Mouse (Mus musculus) gonadal fat pad, adult 2 months (tissue): ENCODE data around the gene 1700029I15Rik. TPM values are rescaled to one million over a fixed set of nuclear protein-coding genes. Genes with fewer than 3 reads are reported as not detected.

Experiments
- DNase-seq: peaks from one replicate; pipeline ENCODE4 v3.0.0-alpha.2; 2012; ENCODE audit warnings: low read depth
- polyA plus RNA-seq: library from polyadenylated mRNA; depleted of rRNA; stranded (reverse); fragments of >200 nt; gene quantifications from 2 replicates; pipeline ENCODE4 v1.2.3, GENCODE M21; 2012; rRNA removed

1700029I15Rik gene
- polyA plus RNA-seq, 1 experiment, result 7.5 TPM

DNA sequence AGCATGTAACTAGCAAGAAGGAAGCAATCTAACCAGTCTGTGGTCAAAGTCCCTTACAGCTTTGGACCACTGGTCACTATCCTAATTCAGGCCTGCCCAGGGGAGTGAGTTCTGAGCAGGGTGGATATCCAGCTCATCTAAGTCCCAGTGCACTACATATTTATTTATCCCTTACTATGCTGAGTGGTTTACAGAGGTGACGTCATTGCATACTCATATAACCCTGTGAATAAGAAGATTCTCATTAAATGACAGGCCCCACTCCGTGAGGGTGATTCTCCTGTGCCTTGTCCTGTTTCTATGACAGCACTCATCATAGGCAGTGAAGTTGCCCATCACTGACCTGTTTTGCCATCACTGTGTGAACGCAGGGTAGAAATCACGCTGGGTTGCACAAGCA lies 43.0 kb downstream of the 1700029I15Rik start:
- no peak for DNase-seq

DNA sequence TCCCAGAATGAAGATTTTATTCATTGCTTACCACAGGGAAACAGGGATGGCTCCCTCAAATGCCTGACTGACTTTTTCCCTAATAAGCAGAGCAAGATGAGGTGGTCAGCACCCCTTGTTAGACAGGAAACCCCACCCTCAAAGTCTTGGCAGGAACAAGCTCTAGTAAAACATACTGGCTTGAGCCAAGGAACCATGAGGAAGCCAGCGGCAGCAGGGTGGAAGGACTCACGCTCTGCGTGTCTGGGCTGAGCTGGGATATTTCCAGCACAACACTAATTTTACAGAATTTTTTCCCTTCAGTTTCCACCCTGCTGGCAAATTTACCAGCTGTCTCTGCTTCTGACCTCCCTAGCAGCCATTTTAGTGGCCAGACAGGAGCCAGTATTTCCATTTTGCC lies 44.1 kb downstream of the 1700029I15Rik start:
- DNase-seq, result no peak

DNA sequence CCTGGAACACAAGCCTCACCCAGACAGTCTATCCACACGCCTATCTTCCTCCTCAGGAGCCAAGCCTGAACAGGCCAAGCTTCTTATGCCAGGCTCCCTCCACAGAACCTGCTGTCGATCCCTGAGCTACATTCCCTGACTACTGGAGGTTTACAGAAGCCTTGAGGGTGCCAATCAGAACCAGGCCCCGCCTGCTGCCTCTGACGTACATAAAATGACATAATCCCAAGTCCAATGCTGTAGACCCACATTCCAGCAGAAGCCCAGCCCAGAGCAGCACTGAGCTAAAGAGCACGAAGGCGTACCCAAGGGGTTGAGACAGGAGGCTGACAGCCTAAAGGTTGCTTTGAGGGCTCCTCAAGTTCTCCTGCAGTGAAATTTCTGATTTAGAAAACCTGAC lies 45.5 kb downstream of the 1700029I15Rik start:
- no peak for DNase-seq

DNA sequence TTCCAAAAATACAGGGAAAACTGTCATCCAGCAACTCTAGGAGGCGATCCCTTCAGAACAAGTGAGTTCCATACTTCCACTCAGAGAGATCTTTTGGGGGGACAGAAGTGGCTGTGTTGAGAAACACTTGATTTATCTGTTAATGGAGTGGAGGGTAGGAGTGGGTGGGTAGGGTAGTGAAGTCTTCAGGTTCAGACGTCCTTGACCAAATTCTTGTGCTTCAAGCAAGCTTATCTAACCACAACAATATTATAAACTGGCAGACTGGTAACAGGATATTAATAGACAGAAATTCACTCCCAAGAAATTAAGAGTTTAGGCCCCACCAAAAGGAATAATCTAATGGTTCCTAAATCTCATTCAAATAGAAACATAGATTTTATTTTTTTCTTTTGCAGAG lies 47.8 kb downstream of the 1700029I15Rik start:
- no peak for DNase-seq

DNA sequence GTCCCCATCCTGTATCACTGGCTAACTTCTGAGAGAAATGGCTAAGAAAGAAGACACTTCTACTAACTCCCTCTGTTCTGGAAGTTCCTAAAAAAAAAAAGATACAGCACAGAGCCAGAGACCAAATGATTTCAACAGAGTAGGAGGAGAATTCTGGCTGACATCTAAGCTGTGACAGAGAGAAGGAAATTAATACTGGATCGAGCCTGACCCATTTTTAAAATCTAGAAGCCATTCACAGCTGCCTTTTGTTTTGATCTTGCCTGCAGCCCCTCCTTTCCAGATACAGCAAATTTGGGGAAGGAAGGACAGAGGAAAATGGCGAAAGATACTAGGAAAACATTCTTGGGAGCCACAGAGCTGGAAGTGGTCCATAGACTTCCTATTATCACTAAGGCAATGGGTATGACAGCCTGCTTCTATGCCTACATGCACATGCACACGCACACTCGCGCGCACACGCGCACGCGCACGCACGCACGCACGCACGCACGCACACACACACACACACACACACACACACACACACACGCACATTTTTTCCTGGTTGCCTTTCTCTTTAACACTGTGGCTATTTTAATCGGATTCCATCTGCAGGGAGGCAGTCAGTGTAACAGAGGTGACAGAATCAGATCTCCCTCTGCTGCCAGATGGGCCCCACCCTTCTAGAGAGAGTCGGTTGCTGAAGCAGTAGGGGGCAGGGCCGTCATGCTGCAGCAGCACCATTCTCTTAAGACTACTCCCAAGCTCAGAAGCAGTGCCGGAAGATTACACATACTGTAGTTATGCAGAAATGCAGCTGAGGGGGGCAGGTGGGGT lies 48.6 kb downstream of the 1700029I15Rik start:
- no peak for DNase-seq

DNA sequence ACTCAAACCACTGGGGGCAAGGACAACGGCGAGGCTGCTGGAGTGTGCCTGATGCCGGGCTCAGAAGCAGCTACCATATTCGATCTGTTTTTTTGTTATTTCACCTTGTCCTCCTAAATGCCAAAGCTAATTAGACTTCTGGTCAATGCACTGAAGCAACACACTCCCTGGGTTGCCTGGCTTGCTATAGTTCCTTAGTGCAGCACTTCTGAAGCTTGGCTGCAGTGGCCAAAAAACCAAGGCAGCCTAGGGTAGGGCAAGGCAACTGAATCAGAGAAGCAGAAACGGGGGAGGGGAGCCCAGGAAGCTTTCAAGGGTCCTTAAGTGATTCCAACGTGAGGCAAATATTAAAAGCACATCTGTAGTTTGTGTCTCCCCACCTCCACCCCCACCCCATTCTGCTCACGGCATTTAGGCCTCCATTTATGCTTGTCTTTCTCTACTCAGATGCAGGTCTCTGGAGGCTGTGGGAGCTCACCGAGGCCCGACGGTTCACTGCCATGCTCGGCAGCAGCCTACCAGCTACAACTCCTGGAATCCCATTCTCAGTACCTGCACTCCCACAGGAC lies 49.4 kb downstream of the 1700029I15Rik start:
- DNase-seq, result no peak

DNA sequence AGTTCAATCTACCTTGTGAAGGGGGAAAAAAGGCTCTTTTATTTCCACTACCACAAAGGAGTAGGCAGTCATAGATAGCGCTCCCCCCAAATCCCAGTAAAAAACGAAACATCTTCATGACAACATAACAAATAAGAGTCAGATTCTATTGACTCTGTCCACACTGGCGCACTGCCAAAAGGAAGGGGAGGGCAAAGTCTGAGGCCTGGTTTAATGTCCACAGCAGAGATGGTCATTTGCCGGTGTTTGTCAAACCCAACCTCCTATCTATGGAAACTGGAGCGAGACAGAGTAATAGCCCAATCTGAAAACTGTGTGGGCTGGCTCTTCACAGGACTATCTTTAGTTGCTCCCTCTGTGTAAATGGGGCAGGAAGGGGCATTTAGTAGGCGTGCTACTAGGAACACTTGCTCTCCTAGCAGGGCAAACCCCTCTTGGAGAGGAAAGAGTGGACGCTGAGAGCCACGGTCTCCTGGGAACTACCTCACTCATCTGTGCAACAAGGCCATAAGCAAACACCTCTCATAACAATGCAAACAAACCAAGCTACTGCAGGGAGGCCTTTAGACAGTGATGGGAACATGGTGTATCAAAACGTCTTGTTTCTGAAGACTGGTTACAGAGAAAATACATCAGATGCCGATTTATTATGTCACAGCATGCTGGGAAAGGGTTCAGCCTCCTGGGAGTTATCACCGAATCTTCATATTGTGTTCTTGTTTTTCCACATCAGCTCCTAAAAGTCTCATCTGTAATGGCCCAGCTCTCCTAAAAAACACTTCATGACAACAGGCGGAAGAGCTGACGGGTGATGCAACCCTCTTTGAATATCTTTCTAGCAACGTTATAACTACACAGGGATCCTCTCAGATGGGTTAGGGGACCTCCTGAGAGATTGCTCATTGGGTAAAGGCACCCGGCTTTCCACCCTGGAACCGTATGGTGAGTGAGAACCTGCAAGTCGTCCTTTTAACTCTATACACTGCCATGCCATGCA lies 50.3 kb downstream of the 1700029I15Rik start:
- DNase-seq, result no peak

DNA sequence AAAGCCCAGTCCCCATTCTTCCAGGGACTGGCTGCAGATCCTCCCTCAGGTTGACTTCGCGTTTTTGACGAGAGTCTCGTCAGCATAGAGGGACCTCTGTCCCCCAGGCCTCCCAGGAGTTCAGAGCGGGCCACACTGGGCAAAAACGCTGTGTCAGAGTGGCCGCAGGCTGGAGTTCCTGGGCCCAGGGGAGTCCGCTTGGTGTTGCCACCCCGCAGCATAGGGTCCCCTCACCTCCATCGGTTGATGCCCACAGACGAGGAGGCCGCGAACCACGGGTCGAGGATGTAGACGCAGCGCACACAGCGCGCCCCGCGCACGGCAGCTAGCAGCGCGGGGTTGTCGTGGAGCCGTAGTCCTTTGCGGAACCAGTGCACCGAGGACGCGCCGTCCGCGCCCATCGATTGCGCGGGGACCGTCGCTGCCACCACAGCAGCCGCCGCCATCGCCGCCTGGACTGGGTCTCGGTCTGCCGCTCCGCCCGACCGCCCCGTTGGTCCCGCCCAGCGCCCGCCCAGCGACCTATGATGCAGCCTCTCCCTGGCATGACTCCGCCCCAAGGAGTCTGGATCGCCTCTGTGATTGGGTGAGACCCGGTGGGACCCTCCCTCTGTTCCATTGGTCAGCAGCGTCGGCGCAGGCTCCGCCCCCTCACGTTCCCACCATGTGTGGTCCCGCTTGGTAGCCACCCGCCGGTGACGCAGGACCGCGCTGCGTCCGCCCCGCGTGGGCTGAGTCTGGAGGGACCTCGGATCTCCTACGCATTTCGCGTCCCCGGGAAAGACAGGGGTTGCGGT lies 51.4 kb downstream of the 1700029I15Rik start, which contains the start of gene Cry2:
Gene Cry2 (minus strand): TSS at position 466 of the 797 bp plus-strand sequence.
- DNase-seq, result no peak

DNA sequence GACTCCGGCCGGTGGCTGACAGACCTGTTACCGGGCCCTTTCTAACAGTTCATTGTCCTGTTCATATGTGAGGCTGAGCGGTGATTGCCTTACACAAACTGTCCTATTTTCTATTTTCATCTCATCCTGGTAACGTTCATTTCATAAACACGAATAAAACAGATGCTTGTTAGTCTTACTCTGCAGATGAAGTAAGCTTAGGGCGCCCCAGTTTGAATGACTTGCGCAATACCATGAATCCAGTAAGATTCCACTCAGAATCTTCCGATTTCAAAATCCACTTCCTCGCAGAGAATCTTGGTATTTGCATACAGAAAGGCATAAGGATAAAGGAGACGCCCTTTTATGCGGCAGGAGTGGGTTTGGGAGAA lies 52.0 kb downstream of the 1700029I15Rik start:
- DNase-seq, result no peak

DNA sequence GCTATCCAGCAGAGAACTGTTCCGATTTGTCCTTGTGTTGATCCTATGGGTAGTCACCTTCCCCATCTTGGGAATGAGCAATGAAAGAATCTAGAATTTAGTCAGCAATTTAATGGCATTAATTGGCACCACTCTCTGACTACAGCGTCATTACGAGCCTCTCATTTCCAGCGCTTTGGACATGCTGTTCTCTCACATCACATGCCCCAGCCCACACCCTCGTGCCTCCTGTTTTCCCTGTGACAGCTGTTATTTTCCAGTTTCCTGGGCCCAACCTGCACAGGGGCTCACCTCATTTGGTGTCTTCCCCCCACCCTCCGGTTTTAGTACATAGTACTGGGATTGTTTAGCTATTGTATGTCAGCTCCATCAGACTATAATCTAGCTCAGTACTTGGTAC lies 52.7 kb downstream of the 1700029I15Rik start:
- no peak for DNase-seq

Other genes with a start within 250 kb of the 1700029I15Rik start
- 96.0 and 180 TPM in 2 replicates for gene Pex16, start 7.9 kb upstream of the 1700029I15Rik start, polyA plus RNA-seq
- 22.6 and 27.0 TPM in 2 replicates for gene Large2, start 7.7 kb upstream of the 1700029I15Rik start, polyA plus RNA-seq
- gene Mapk8ip1, start 18.7 kb downstream of the 1700029I15Rik start, polyA plus RNA-seq, result 13.6 and 18.1 TPM in 2 replicates
- gene Cry2, start 51.5 kb downstream of the 1700029I15Rik start, polyA plus RNA-seq, result 28.7 and 30.9 TPM in 2 replicates
- gene Slc35c1, start 78.0 kb downstream of the 1700029I15Rik start, polyA plus RNA-seq, result 43.0 and 57.1 TPM in 2 replicates
- gene Chst1, start 217.2 kb downstream of the 1700029I15Rik start, polyA plus RNA-seq, result 43.6 and 77.9 TPM in 2 replicates